Mouse (Mus musculus) heart, embryonic 16.5 days (tissue): Measurements from ENCODE around the gene Spata21. TPM values are rescaled to one million over a fixed set of nuclear protein-coding genes. Genes with fewer than 3 reads are reported as not detected.
A peak's percentile ranks its signal among the peaks of the same experiment; 100 is the strongest.

Experiments
- ATAC-seq: fragments of 200-750 bp; cut with Nextera tagmentation; replicated peaks from 2 replicates; pipeline ENCODE4 v1.8.0; 2017; ENCODE audit warnings: moderate number of reproducible peaks; ENCODE audit not compliant: insufficient read depth, low FRiP score; ENCODE audit errors: extremely low read depth
- H3K27ac ChIP-seq: fragments of 300-500 bp; sonication (generic); 2 replicates; pipeline ENCODE4 v1.5.1; 2014; ENCODE audit warnings: mild to moderate bottlenecking, low read length, control low read depth, moderate library complexity
- H3K27me3 ChIP-seq: fragments of 300-500 bp; sonication (generic); 2 replicates; pipeline ENCODE4 v1.6.1; 2014; ENCODE audit warnings: low read length, mixed read lengths; ENCODE audit not compliant: control insufficient read depth, insufficient read depth
- H3K36me3 ChIP-seq: fragments of 300-500 bp; sonication (generic); 2 replicates; pipeline ENCODE4 v1.6.1; 2014; ENCODE audit not compliant: control insufficient read depth, insufficient read depth
- H3K4me1 ChIP-seq: fragments of 300-500 bp; sonication (generic); 2 replicates; pipeline ENCODE4 v1.6.1; 2014; ENCODE audit warnings: low read length, mixed read lengths; ENCODE audit not compliant: control insufficient read depth, insufficient read depth
- H3K4me2 ChIP-seq: fragments of 300-500 bp; sonication (generic); 2 replicates; pipeline ENCODE4 v1.6.1; 2014; ENCODE audit warnings: low read depth, mild to moderate bottlenecking, control low read depth, low read length
- H3K4me3 ChIP-seq: fragments of 300-500 bp; sonication (generic); 2 replicates; pipeline ENCODE4 v1.5.1; 2014; ENCODE audit warnings: mild to moderate bottlenecking, control low read depth, low read length
- H3K9ac ChIP-seq: fragments of 300-500 bp; sonication (generic); 2 replicates; pipeline ENCODE4 v1.6.1; 2014; ENCODE audit warnings: low read length, control low read depth
- H3K9me3 ChIP-seq: fragments of 300-500 bp; sonication (generic); replicated peaks from 2 replicates; pipeline ENCODE4 v1.6.1; 2016; ENCODE audit warnings: low read length; ENCODE audit not compliant: control insufficient read depth
- WGBS: fragments of 180-500 bp; shearing (Covaris S2); extraction: QIAGEN DNeasy Blood & Tissue Kit; methylation state at CpG from one replicate; pipeline ENCODE4 v1.1.7; 2014; 5-methylcytosine and 5-hydroxymethylcytosine counted together
- polyA plus RNA-seq: library from polyadenylated mRNA; unstranded; fragments of >200 nt; fragmentation: Nextera tagmentation; extraction: Ambion mirVana; gene quantifications from 2 replicates; pipeline ENCODE4 v1.2.1, GENCODE M21; 2015

Gene Spata21
- polyA plus RNA-seq, 1 experiment from 2014 or later = 0.08 TPM

DNA sequence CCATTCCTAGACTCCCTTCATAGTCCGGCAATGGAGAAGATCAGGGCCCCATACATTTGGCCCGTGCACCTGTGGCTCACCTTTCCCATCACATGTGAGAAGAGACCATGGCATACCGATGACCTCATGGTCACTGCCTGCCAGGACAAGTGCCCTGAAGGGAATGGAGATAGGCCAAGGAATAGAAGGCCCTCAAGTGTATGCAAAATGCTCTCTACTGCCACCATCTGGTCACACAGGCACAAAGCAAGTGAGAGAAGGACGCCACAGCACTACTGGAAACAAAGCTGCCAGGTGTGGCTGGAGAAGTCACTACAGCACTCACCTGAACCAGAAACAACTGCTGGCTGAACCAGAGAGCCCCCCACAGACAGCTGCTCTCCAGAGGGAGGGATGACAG is 18.4 kb upstream of the Spata21 start:
- no peak for ATAC-seq
- no peak overlapping the region for H3K4me3 ChIP-seq
- no peaks in the 10 kb centered on the region for H3K27me3 ChIP-seq
- peaks cover 42% of the 10 kb centered on the region for H3K4me1 ChIP-seq
- no peak overlapping the region for H3K4me2 ChIP-seq
- H3K27ac ChIP-seq = no peak overlapping the region
- no peak overlapping the region for H3K9ac ChIP-seq
- 60% methylated on average over 4 of the region's 4 CpGs for WGBS
- H3K36me3 ChIP-seq = peaks cover 42% of the 10 kb centered on the region
- no peaks in the 10 kb centered on the region for H3K9me3 ChIP-seq

DNA sequence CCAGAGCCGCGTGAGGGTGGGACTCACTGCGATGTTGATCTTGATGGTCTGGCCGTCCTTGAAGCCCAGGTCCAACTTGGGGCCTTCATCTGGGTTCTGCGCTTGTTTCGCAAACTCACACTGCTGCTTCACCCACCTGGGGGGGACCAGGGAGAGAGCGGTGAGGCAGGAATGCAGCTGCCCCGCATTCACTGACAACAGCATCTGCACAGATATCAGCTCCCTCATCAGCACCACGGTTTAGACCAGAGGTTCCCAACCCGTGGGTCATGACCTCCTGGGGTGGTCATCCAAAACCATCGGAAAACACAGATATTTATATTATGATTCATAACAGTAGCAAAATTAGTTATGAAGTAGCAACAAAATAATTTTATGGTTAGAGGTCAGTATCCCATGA is 15.6 kb upstream of the Spata21 start:
- Histone ChIP-seq H3K4me3 (no peak overlapping the region), H3K9me3 (no peaks in the 10 kb centered on the region), H3K27me3 (no peaks in the 10 kb centered on the region), H3K27ac (no peak overlapping the region), H3K4me1 (peaks cover 43% of the 10 kb centered on the region), H3K9ac (no peak overlapping the region), H3K4me2 (no peak overlapping the region), H3K36me3 (peaks cover 27% of the 10 kb centered on the region)
- WGBS = 89% methylated on average over 11 of the region's 11 CpGs
- no peak for ATAC-seq

DNA sequence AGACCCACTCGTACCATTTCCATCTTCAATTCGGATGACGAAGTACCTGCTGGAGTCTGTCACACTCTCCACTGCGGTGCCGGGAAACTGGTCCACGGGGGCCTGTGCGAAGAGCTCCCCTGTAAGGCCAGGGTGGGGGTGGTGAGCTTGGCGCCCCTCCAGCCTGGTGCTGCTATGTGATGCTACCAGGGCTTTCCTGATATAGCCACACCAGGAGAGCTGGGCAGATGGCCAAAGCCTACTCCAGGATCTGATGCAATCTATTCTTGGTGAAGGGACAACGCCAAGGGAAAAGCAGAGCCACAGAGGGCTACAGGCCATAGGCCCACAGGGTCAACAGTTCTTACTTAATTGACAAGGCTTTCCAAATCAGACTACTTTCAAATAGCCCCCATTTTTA is 14.5 kb upstream of the Spata21 start:
- H3K9ac ChIP-seq = 0 out of 2 replicates have a peak overlapping the region, but pooled peaks have one; percentile 13
- H3K4me3 ChIP-seq = no peak overlapping the region; the same call in 1 of the 2 replicates
- H3K36me3 ChIP-seq = peaks cover 16% of the 10 kb centered on the region
- WGBS = 34% methylated on average over 9 of the region's 9 CpGs
- H3K4me1 ChIP-seq = peaks cover 32% of the 10 kb centered on the region
- H3K27me3 ChIP-seq = no peaks in the 10 kb centered on the region
- peak; percentile 67 for ATAC-seq
- no peaks in the 10 kb centered on the region for H3K9me3 ChIP-seq
- peak overlapping the region; percentile 79 for H3K27ac ChIP-seq
- peak overlapping the region; percentile 0 for H3K4me2 ChIP-seq

DNA sequence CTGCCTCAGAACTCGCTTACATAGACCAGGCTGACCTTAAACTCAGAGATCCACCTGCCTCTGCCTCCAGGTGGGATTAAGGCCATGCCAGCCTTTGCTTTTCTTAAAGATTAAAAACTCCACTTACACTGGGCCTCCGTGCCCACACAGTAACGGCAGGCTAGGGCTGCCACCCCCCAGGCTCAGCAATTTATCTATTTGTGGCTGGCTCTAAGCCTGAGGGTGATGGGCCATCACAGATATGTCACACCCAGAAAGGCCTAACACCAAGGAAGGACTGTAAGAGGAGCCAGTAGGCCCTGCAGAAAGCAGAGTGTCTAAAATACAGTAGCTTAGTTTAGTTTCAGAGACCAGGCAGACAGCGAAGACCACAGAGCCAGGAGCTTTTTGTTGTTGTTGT is 14.0 kb upstream of the Spata21 start:
- peak overlapping the region; percentile 79 for H3K27ac ChIP-seq
- 67% methylated on average over 4 of the region's 4 CpGs for WGBS
- H3K9ac ChIP-seq = no peak overlapping the region
- H3K27me3 ChIP-seq = no peaks in the 10 kb centered on the region
- peaks cover 30% of the 10 kb centered on the region for H3K4me1 ChIP-seq
- 0 out of 2 replicates have a peak, but pooled peaks have one; percentile 1 for ATAC-seq
- no peaks in the 10 kb centered on the region for H3K9me3 ChIP-seq
- H3K4me2 ChIP-seq = peak overlapping the region; percentile 0; the same call in 1 of the 2 replicates
- peaks cover 13% of the 10 kb centered on the region for H3K36me3 ChIP-seq
- H3K4me3 ChIP-seq = no peak overlapping the region

DNA sequence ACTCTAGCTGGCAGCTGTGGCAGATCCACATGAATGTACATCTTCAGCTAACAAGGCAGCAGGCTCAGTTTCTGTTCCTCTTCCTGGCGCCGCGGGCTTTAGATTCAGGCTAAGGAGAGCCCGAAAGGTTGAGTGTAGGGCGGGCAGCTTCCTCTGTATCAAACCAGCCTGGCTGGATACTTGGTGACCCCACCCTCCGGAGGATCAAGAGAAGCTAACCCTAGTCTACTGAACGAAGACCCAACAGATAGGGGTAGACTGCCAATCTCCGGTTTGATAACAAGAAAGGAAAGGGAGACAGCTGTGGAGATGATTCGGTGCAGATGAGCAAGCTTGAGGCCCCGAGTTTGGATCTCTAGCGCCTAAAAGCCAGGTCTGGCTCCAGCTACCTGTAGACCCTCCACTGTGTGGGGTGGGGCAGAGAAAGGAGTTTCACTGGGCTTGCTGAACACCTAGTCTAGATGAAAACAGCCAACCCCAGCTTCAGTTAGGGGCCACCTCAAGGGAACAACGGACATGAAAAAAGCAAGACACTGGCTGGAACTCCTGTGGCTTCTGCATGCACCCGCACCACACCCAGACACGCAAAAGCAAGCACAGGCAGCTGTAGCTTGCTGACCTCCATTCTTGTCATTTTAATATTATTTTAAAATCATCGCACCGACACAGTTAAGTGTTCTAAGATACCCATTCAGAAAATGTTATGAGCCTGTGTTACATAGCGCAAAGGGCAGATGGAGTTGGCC is 11.2 kb upstream of the Spata21 start:
- Histone ChIP-seq H3K4me3 (peak overlapping the region; percentile 100), H3K4me2 (peak overlapping the region; percentile 96), H3K9me3 (no peaks in the 10 kb centered on the region; the same call in 1 of the 2 replicates), H3K27me3 (no peaks in the 10 kb centered on the region), H3K27ac (peak overlapping the region; percentile 7), H3K9ac (peak overlapping the region; percentile 99), H3K4me1 (peaks cover 30% of the 10 kb centered on the region), H3K36me3 (peaks cover 4% of the 10 kb centered on the region; the same call in 1 of the 2 replicates)
- ATAC-seq = no peak
- 65% methylated on average over 17 of the region's 17 CpGs for WGBS

DNA sequence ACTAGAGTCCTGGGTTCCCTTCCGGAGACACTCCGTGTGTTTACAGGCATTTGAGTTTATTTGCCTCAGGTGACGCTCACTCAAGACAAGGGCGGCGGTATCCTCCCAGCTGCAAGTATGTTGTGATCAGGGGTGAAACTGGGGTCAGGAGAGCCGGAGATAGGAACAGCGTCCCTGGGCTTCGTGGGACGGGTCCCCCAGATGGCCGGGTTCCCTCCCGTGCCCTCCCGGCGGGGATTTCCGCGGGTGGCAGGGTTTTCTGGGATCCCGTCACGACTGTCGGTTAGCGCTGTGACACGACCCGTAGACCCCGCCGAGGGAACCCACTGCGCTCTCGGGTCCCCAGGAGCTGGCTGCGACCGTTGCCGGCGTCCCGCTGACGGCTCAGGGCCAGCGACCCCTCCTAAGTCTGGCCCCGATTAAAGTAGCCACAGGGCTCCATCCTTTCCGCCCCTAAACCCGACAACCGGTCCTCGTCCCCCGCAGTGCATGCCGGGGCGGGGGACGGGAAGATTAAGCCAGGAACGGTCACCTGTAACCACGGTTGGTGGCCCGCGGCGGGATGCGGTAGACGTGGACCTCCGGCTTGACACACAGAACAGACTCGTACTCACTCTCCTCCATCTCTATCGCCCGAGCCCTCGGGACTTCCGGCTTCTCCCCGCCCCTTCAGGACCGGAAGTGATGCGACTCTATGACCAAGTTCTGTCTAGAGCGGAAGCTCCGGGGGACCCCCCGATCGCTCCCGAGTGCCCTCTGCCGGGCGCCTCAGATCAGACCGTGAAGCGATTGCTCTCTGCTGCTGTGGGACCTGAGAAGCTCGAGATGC is 10.2 kb upstream of the Spata21 start, which contains the start of gene Necap2:
Gene Necap2, minus strand, starts transcription at position 677 of the 829 bp plus-strand sequence.
- Histone ChIP-seq H3K36me3 (no peaks in the 10 kb centered on the region; the same call in 1 of the 2 replicates), H3K4me2 (peak within 1 kb of the TSS; percentile 96), H3K9ac (peak within 1 kb of the TSS; percentile 99), H3K9me3 (no peaks in the 10 kb centered on the region; the same call in 1 of the 2 replicates), H3K27me3 (no peaks in the 10 kb centered on the region), H3K4me1 (peaks cover 29% of the 10 kb centered on the region), H3K27ac (peak within 1 kb of the TSS; percentile 80), H3K4me3 (peak within 1 kb of the TSS; percentile 100)
- ATAC-seq = peak; percentile 83
- WGBS = under 1% methylated on average over 67 of the region's 67 CpGs

DNA sequence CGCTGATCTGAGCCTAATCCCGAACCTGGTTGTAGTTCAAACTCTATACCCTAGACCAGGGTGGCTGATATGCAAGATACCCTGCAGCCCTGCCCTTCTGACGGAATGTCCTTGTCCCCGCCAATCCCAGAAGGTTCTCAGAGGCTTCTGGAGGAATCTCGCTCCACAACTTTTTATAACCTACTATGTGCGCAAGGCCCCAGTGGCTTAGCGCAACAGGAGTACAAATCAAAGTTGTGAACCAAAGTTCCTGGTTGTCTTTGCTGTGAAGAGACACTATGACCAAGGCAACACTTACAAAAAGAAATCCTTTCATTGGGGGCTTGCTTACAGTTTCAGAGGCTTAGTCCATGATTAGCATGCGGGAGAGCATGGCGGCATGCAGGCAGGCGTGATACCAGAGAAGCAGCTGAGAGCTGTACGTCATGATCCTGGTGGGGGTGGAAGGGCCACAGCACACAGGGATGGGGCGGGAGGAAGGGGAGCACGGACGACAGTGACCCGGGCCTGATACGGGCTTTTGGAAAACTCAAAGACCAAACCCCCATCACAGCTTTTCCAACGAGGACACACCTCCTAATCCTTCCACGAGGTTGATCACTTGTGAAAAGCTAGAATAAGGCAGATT is 9.5 kb upstream of the Spata21 start:
- Histone ChIP-seq H3K36me3 (no peaks in the 10 kb centered on the region; the same call in 1 of the 2 replicates), H3K4me3 (peak overlapping the region; percentile 100), H3K9ac (no peak overlapping the region), H3K27me3 (no peaks in the 10 kb centered on the region), H3K27ac (no peak overlapping the region), H3K9me3 (no peaks in the 10 kb centered on the region; the same call in 1 of the 2 replicates), H3K4me2 (no peak overlapping the region), H3K4me1 (peaks cover 22% of the 10 kb centered on the region)
- WGBS = 70% methylated on average over 18 of the region's 18 CpGs
- ATAC-seq = no peak

DNA sequence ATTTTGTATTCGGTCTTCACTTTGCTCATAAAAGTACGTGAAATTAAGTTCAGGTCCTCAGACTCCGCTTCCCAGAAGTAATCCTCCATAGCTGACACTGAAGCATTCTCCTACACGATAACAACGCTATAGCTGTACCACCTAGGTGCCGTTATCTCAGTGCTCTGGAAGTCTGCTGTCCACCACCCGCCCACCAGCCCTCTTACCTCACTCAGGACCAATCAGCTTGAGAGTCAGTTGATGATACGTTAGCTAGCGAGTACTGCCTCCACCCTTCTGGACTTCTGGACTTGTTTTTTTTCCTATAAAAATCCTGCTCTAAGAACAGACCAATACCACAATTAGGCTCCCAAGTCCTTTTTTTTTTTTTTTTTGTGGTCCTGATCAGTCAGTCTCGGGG is 1.3 kb upstream of the Spata21 start:
- Histone ChIP-seq H3K9ac (no peak overlapping the region), H3K4me2 (no peak overlapping the region), H3K4me1 (no peaks in the 10 kb centered on the region), H3K4me3 (no peak overlapping the region), H3K9me3 (no peaks in the 10 kb centered on the region), H3K36me3 (no peaks in the 10 kb centered on the region), H3K27ac (no peak overlapping the region), H3K27me3 (no peaks in the 10 kb centered on the region)
- ATAC-seq = no peak
- 54% methylated on average over 10 of the region's 10 CpGs for WGBS
